Mouse (Mus musculus): ENCODE measurements at regions not wholly inside any gene's neighbourhood (a gene's known extent, or its start where the extent isn't known, plus 50 kb on each side); places are given as distances from the start of the nearest gene placed in this dataset.
A peak's percentile ranks its signal among the peaks of the same experiment; 100 is the strongest.

GRCm38 (mm10) chr2:45800131-45800530, 682.9 kb upstream of the Zeb2 start:
- 84% methylated on average over 2 of the region's 2 CpGs for WGBS
- Histone ChIP-seq H3K27ac (ENCODE audit: low read depth, low read length) (no peak overlapping the region), H3K36me3 (ENCODE audit: control insufficient read depth, insufficient read depth, low read length) (no peaks in the 10 kb centered on the region), H3K9me3 (ENCODE audit: control insufficient read depth, low read length) (no peaks in the 10 kb centered on the region), H3K4me2 (ENCODE audit: low read depth, low read length, severe bottlenecking) (no peak overlapping the region), H3K9ac (ENCODE audit: low read length) (no peak overlapping the region), H3K4me3 (ENCODE audit: low read depth, low read length) (no peak overlapping the region), H3K27me3 (ENCODE audit: control insufficient read depth, insufficient read depth, low read length) (no peaks in the 10 kb centered on the region), H3K4me1 (replicated peaks; ENCODE audit: control insufficient read depth, insufficient read depth, low read length) (no peaks in the 10 kb centered on the region)
- DNase-seq (ENCODE audit: low spot score) (no peak), ATAC-seq (replicated peaks; ENCODE audit: low FRiP score) (no peak)

- Histone ChIP-seq H3K27ac (ENCODE audit: low read depth, low read length) (no peak overlapping the region), H3K36me3 (ENCODE audit: control insufficient read depth, insufficient read depth, low read length) (no peaks in the 10 kb centered on the region), H3K27me3 (ENCODE audit: control insufficient read depth, insufficient read depth, low read length) (no peaks in the 10 kb centered on the region), H3K4me2 (ENCODE audit: low read depth, low read length, severe bottlenecking) (no peak overlapping the region), H3K4me1 (replicated peaks; ENCODE audit: control insufficient read depth, insufficient read depth, low read length) (peaks cover 4% of the 10 kb centered on the region; the same call in 1 of the 2 replicates), H3K4me3 (ENCODE audit: low read depth, low read length) (no peak overlapping the region), H3K9me3 (ENCODE audit: control insufficient read depth, low read length) (no peaks in the 10 kb centered on the region), H3K9ac (ENCODE audit: low read length) (no peak overlapping the region)
- DNase-seq (ENCODE audit: low spot score) (no peak), ATAC-seq (replicated peaks; ENCODE audit: low FRiP score) (no peak)
- 79% methylated on average over 3 of the region's 3 CpGs for WGBS
Measured at GRCm38 (mm10) chr2:45793561-45793960, 676.4 kb upstream of the Zeb2 start.

- DNase-seq (ENCODE audit: low spot score), result no peak
- ATAC-seq (replicated peaks; ENCODE audit: low FRiP score), result peak; percentile 77
- Histone ChIP-seq H3K9ac (ENCODE audit: low read length) (no peak overlapping the region), H3K4me2 (ENCODE audit: low read depth, low read length, severe bottlenecking) (no peak overlapping the region), H3K9me3 (ENCODE audit: control insufficient read depth, low read length) (no peaks in the 10 kb centered on the region), H3K27me3 (ENCODE audit: control insufficient read depth, insufficient read depth, low read length) (no peaks in the 10 kb centered on the region), H3K4me3 (ENCODE audit: low read depth, low read length) (no peak overlapping the region), H3K27ac (ENCODE audit: low read depth, low read length) (no peak overlapping the region), H3K36me3 (ENCODE audit: control insufficient read depth, insufficient read depth, low read length) (no peaks in the 10 kb centered on the region), H3K4me1 (replicated peaks; ENCODE audit: control insufficient read depth, insufficient read depth, low read length) (peaks cover 6% of the 10 kb centered on the region; the same call in 1 of the 2 replicates)
- 24% methylated on average over 4 of the region's 4 CpGs for WGBS
Measured at GRCm38 (mm10) chr2:45789739-45790138, 672.5 kb upstream of the Zeb2 start.

- Histone ChIP-seq H3K27me3 (ENCODE audit: control insufficient read depth, insufficient read depth, low read length) (no peaks in the 10 kb centered on the region), H3K27ac (ENCODE audit: low read depth, low read length) (no peak overlapping the region), H3K9ac (ENCODE audit: low read length) (no peak overlapping the region), H3K36me3 (ENCODE audit: control insufficient read depth, insufficient read depth, low read length) (no peaks in the 10 kb centered on the region), H3K4me2 (ENCODE audit: low read depth, low read length, severe bottlenecking) (no peak overlapping the region), H3K4me1 (replicated peaks; ENCODE audit: control insufficient read depth, insufficient read depth, low read length) (peaks cover 6% of the 10 kb centered on the region; the same call in 1 of the 2 replicates), H3K9me3 (ENCODE audit: control insufficient read depth, low read length) (no peaks in the 10 kb centered on the region), H3K4me3 (ENCODE audit: low read depth, low read length) (no peak overlapping the region)
- ATAC-seq (replicated peaks; ENCODE audit: low FRiP score), result no peak
- DNase-seq (ENCODE audit: low spot score), result no peak
- WGBS, result 61% methylated on average over 16 of the region's 16 CpGs
Measured at GRCm38 (mm10) chr2:45787732-45788390, 670.7 kb upstream of the Zeb2 start.

GRCm38 (mm10) chr2:45786787-45787186, 669.6 kb upstream of the Zeb2 start:
- Histone ChIP-seq H3K27ac (ENCODE audit: low read depth, low read length) (no peak overlapping the region), H3K27me3 (ENCODE audit: control insufficient read depth, insufficient read depth, low read length) (no peaks in the 10 kb centered on the region), H3K4me3 (ENCODE audit: low read depth, low read length) (no peak overlapping the region), H3K9me3 (ENCODE audit: control insufficient read depth, low read length) (no peaks in the 10 kb centered on the region), H3K4me2 (ENCODE audit: low read depth, low read length, severe bottlenecking) (no peak overlapping the region), H3K36me3 (ENCODE audit: control insufficient read depth, insufficient read depth, low read length) (no peaks in the 10 kb centered on the region), H3K4me1 (replicated peaks; ENCODE audit: control insufficient read depth, insufficient read depth, low read length) (peaks cover 6% of the 10 kb centered on the region; the same call in 1 of the 2 replicates), H3K9ac (ENCODE audit: low read length) (no peak overlapping the region)
- DNase-seq (ENCODE audit: low spot score) (no peak), ATAC-seq (replicated peaks; ENCODE audit: low FRiP score) (0 out of 2 replicates have a peak, but pooled peaks have one; percentile 63)
- WGBS, result 41% methylated on average over 6 of the region's 6 CpGs

GRCm38 (mm10) chr2:45785684-45786083, 668.5 kb upstream of the Zeb2 start:
- Histone ChIP-seq H3K27me3 (ENCODE audit: control insufficient read depth, insufficient read depth, low read length) (no peaks in the 10 kb centered on the region), H3K36me3 (ENCODE audit: control insufficient read depth, insufficient read depth, low read length) (no peaks in the 10 kb centered on the region), H3K4me1 (replicated peaks; ENCODE audit: control insufficient read depth, insufficient read depth, low read length) (peaks cover 6% of the 10 kb centered on the region; the same call in 1 of the 2 replicates), H3K4me3 (ENCODE audit: low read depth, low read length) (no peak overlapping the region), H3K27ac (ENCODE audit: low read depth, low read length) (no peak overlapping the region), H3K4me2 (ENCODE audit: low read depth, low read length, severe bottlenecking) (no peak overlapping the region), H3K9me3 (ENCODE audit: control insufficient read depth, low read length) (no peaks in the 10 kb centered on the region), H3K9ac (ENCODE audit: low read length) (no peak overlapping the region)
- no peak for DNase-seq (ENCODE audit: low spot score)
- no peak for ATAC-seq (replicated peaks; ENCODE audit: low FRiP score)
- 83% methylated on average over 2 of the region's 2 CpGs for WGBS

- Histone ChIP-seq H3K36me3 (ENCODE audit: control insufficient read depth, insufficient read depth, low read length) (no peaks in the 10 kb centered on the region), H3K4me2 (ENCODE audit: low read depth, low read length, severe bottlenecking) (no peak overlapping the region), H3K27ac (ENCODE audit: low read depth, low read length) (no peak overlapping the region), H3K4me3 (ENCODE audit: low read depth, low read length) (no peak overlapping the region), H3K9me3 (ENCODE audit: control insufficient read depth, low read length) (no peaks in the 10 kb centered on the region), H3K27me3 (ENCODE audit: control insufficient read depth, insufficient read depth, low read length) (no peaks in the 10 kb centered on the region), H3K9ac (ENCODE audit: low read length) (no peak overlapping the region), H3K4me1 (replicated peaks; ENCODE audit: control insufficient read depth, insufficient read depth, low read length) (0 out of 2 replicates have a peak, but pooled peaks cover 2% of the 10 kb centered on the region)
- DNase-seq (ENCODE audit: low spot score) (no peak), ATAC-seq (replicated peaks; ENCODE audit: low FRiP score) (no peak)
- WGBS, result 85% methylated on average over 9 of the region's 9 CpGs
Measured at GRCm38 (mm10) chr2:45783634-45784412, 666.6 kb upstream of the Zeb2 start.

- Histone ChIP-seq H3K4me1 (replicated peaks; ENCODE audit: control insufficient read depth, insufficient read depth, low read length) (no peaks in the 10 kb centered on the region), H3K36me3 (ENCODE audit: control insufficient read depth, insufficient read depth, low read length) (no peaks in the 10 kb centered on the region), H3K4me2 (ENCODE audit: low read depth, low read length, severe bottlenecking) (no peak overlapping the region), H3K9me3 (ENCODE audit: control insufficient read depth, low read length) (no peaks in the 10 kb centered on the region), H3K27me3 (ENCODE audit: control insufficient read depth, insufficient read depth, low read length) (no peaks in the 10 kb centered on the region), H3K4me3 (ENCODE audit: low read depth, low read length) (no peak overlapping the region), H3K9ac (ENCODE audit: low read length) (no peak overlapping the region), H3K27ac (ENCODE audit: low read depth, low read length) (no peak overlapping the region)
- 91% methylated on average over 7 of the region's 7 CpGs for WGBS
- no peak for ATAC-seq (replicated peaks; ENCODE audit: low FRiP score)
- DNase-seq (ENCODE audit: low spot score), result no peak
Measured at GRCm38 (mm10) chr2:45777466-45777865, 660.3 kb upstream of the Zeb2 start.

Measured in forebrain, embryonic 11.5 days (tissue).